Mouse (Mus musculus) ovary, adult 2 months (tissue): ENCODE measurements around the gene Serpina11. TPM values are rescaled to one million over a fixed set of nuclear protein-coding genes. Genes with fewer than 3 reads are reported as not detected.

ENCODE experiments used
- polyA plus RNA-seq: library from polyadenylated mRNA; depleted of rRNA; stranded (reverse); fragments of >200 nt; gene quantifications from 2 replicates; pipeline ENCODE4 v1.2.3, GENCODE M21; 2012; rRNA removed

Gene Serpina11
- polyA plus RNA-seq = 0.18 and 0.34 TPM in 2 replicates

GRCm38 (mm10) chr12:103989857-103990256, at the start of gene Serpina11:
Gene Serpina11, minus strand, starts transcription at chr12:103989957.

DNA sequence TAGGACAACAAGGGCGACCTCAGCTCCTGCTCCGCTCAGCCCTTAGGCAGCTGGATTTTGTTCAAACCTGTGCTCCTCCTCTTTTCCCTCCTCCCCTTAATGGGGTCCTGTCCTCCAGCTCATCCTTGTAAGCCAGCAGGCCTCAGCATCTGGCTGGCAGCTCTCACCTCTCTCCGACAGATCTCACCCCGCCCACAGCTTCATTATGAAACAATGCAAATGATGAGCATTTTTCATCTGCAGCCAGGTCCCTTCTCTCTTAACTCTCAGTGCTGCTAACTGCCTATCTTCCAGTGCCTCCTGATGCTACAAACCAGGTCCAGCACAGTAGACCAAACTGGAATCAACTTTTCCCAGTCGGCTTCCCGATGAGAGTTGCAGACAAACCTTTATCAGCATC, 23.9 kb upstream of the Serpina11 start, which contains the start of gene Serpina9:
Gene Serpina9 (minus strand): TSS at position 136 of the 400 bp plus-strand sequence.

DNA sequence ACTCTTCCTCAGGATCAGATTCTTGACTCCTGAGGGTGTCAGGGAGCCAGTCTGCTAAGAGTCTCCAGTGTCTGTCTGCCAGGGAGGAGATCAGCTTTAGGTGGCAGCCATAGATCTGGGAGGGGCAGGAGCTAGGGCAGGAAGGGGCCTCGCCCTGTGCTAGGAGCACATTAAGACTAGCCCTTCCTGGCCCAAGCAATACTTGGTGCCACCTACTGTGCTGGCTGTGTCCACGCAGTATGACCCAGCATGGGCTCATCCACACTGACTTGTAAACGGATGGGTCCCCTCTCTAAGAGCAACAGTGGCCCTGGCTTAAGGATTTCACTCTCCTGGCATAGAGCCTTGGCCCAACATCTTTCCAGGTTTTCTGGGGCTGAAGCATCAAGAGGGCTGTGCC, 31.0 kb downstream of the Serpina11 start, which contains the start of gene Serpina1e:
Gene Serpina1e (minus strand): TSS at position 178 of the 400 bp plus-strand sequence.

Other genes with a start within 250 kb of the Serpina11 start
- gene Serpina1d, start 216.4 kb downstream of the Serpina11 start, polyA plus RNA-seq = 0.96 and 2.1 TPM in 2 replicates
- 1.9 and 8.0 TPM in 2 replicates for gene Serpina1b, start 159.6 kb downstream of the Serpina11 start, polyA plus RNA-seq
- gene Serpina1a, start 126.4 kb downstream of the Serpina11 start, polyA plus RNA-seq = 3.1 and 10.7 TPM in 2 replicates
- gene Serpina1c, start 85.1 kb downstream of the Serpina11 start, polyA plus RNA-seq = 0.98 and 4.0 TPM in 2 replicates
- gene Serpina1e, start 31.0 kb downstream of the Serpina11 start, polyA plus RNA-seq = 88.5 and 120 TPM in 2 replicates
- gene Serpina9, start 23.8 kb upstream of the Serpina11 start, polyA plus RNA-seq = 0.40 and 0.45 TPM in 2 replicates
- gene Serpina12, start 54.5 kb upstream of the Serpina11 start, polyA plus RNA-seq = not detected in 2 replicates
- 35.5 and 59.1 TPM in 2 replicates for gene Serpina5, start 111.2 kb upstream of the Serpina11 start, polyA plus RNA-seq
- gene Serpina3a, start 122.8 kb upstream of the Serpina11 start, polyA plus RNA-seq = 0.32 and 0.51 TPM in 2 replicates
- 0.14 and 0.24 TPM in 2 replicates for gene Serpina3b, start 138.0 kb upstream of the Serpina11 start, polyA plus RNA-seq
- 11.1 and 14.8 TPM in 2 replicates for gene Serpina3c, start 163.9 kb upstream of the Serpina11 start, polyA plus RNA-seq
- 0.28 and 0.29 TPM in 2 replicates for gene Serpina3f, start 224.6 kb upstream of the Serpina11 start, polyA plus RNA-seq
- gene Serpina3g, start 246.3 kb upstream of the Serpina11 start, polyA plus RNA-seq = 42.6 and 43.3 TPM in 2 replicates